Mouse (Mus musculus): ENCODE measurements around the gene Olfr1555-ps1.
"Not testable (repeated sequence)": the region's sequence is repeated elsewhere in the genome, so short reads cannot be mapped to it uniquely, and the experiment has no call there.

Gene Olfr1555-ps1

DNA sequence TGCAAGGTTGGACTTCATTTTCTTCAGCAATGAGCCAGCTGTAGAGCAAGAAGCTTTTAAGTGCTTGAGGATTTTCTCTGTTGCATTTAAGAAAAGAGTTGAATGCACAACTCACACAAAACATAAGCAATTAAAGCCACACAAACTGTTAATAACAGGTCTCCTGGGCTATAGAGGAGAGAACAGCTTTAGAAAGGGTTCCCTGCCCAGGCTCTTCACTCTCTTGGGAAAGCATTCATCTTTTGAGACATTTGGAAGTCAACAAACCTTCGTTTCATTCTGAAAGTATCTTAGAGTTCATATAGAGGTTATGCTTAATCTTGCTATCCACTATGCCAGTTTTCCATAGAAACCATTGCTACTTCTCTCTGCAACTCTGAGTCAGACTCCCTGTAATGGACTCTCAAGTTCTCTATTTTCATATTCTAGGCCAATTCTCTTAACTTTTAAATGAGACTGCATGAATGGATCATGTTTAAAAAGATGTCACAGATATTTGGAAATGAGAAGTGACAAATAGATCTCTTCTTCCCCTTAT is at the start of gene Olfr1555-ps1:
Olfr1555-ps1 (minus strand) TSS at position 51 of the 538 bp plus-strand sequence.
- in situ Hi-C loops (cut with MboI; ENCODE audit: low pct_unique_long_range_greater_than_20kb in 1 of 2, low sequenced_read_pairs in 2 of 2, unreplicated experiment in 1 of 2), result not testable (repeated sequence)

DNA sequence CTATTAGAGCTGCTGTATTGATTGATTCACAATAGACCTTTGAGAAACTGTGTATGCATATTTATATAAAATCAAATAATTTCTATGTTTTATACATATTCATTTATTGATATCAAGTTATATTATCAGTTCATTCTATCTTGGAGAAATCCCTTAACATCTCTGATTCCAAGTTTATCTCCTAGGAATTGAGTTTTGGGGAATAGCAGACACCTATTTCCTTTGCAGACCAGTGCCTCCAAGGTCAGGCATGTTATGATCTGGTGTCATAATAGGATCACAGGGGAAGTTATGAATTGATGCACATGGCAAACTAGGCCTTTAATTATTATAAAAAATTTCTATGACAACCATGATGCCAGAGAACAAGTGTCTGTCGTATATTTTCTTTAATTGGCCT is 30.4 kb upstream of the Olfr1555-ps1 start, which contains the start of gene Olfr1431:
Olfr1431 (plus strand) TSS at position 301 of the 400 bp plus-strand sequence.
- in situ Hi-C loops (cut with MboI; ENCODE audit: low pct_unique_long_range_greater_than_20kb in 1 of 2, low sequenced_read_pairs in 2 of 2, unreplicated experiment in 1 of 2), result no loop called here

DNA sequence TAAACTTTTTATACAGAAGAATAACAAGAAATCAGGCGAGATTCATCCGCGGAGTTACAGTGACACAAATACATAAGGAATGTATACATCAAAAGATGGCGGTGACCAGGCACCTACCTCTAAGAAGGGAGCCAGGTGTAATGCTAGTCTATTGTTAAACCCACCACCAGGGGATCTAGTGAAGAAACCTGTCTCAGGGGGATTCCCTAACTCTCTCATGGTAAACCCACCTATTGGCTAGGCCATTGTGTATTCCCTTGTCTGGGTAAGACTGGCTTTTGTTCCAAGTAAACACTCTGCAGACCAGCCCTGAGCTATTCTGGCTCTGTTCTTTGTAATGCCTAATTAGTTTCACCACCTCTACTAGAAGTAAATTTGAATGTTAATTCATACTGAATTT is 29.2 kb upstream of the Olfr1555-ps1 start:
- in situ Hi-C loops (cut with MboI; ENCODE audit: low pct_unique_long_range_greater_than_20kb in 1 of 2, low sequenced_read_pairs in 2 of 2, unreplicated experiment in 1 of 2), result not testable (repeated sequence)

DNA sequence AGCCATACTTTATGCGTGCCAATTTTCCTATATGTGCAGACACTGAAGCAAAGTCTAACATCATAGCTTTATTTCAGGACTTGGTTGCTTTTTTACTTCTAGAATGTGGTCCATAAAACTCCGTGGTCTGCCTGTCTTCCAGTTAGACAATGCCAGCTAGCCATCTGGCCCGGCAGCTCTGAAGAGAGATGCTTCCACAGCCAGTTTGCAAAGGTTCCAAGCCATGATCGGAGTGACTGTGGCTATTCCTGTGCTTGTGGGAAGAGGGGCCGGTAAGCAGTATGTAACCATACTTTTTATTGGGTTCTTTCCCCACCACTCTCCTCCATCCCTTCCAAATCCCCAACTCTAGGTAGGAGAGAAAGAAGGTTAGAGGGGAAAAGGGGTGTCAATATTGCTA is 5.5 kb upstream of the Olfr1555-ps1 start:
- in situ Hi-C loops (cut with MboI; ENCODE audit: low pct_unique_long_range_greater_than_20kb in 1 of 2, low sequenced_read_pairs in 2 of 2, unreplicated experiment in 1 of 2), result not testable (repeated sequence)

DNA sequence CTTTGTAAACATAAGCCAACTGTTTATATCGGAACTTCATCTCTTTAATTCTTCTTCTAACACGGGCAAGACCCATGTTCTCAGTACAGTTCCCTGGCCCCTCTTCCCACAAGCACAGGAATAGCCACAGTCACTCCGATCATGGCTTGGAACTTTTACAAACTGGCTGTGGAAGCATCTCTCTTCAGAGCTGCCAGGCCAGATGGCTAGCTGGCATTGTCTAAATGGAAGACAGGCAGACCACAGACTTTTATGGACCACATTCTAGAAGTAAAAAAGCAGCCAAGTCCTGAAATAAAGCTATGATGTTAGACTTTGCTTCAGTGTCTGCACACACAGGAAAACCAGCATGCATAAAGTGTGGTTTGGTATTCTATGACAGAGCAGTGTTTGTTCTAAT is 24.5 kb downstream of the Olfr1555-ps1 start:
- in situ Hi-C loops (cut with MboI; ENCODE audit: low pct_unique_long_range_greater_than_20kb in 1 of 2, low sequenced_read_pairs in 2 of 2, unreplicated experiment in 1 of 2), result no loop called here

DNA sequence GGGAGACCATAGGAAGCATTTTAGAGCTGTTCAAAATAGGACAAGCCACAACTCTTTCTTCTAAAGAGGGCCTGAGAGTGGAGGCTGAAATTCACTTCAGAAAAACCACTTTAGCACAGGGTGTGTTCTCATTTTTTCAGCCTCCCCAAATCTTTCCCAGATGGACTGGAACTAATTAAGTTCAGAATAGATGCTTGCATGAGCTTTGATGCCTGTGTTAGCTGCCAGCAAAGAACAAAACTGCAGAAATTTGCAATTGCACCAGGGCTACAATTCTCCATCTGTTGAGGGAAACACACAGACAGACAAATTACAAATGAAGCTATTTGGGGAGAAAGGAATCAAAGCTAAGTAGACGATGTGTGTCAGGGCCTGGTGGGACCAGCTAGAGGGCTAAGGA is 26.6 kb downstream of the Olfr1555-ps1 start:
- in situ Hi-C loops (cut with MboI; ENCODE audit: low pct_unique_long_range_greater_than_20kb in 1 of 2, low sequenced_read_pairs in 2 of 2, unreplicated experiment in 1 of 2), result no loop called here

DNA sequence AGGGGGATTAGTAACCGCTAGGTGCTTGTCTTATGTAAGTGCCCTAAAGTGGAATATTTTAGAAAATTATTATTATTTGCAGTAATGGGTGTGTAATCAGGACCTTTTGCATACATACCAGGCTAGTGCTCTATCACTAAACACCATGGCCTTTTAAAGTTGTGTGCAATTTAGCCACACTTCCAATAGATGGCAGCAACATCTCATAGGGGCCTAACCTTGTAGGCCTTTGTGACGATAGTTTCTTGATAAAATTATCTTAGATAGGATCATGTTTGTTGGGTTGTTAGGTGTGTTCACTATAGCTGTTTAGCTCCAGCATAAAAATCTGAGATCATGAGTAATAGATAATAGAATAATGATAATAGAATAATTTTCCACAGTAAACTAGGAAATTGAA is 35.6 kb downstream of the Olfr1555-ps1 start:
- in situ Hi-C loops (cut with MboI; ENCODE audit: low pct_unique_long_range_greater_than_20kb in 1 of 2, low sequenced_read_pairs in 2 of 2, unreplicated experiment in 1 of 2), result loop anchor here (5.0 to 10.0 kb wide), 2 partner anchors 281 to 288 kb away; partner anchors contain the start of gene Olfr1441 (in 1 of the 2)

DNA sequence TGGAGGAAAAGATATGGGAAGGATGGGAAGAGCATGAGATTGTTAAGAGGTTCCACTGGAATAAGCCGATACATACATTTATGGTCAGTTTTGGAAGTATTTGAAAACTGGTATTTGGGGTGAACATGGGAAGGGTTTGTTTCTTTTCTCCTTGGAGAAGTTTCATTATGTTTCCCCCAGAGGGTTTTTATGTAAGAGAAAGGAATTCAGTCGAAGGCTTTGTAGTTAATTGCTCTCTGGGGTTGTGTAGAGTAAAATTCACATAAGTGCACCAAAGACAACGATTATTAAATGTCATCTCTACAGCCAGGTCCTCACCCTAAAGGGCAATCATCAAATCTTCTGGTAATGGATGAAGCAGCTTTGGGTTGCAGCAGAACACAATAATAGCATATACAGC is 46.8 kb downstream of the Olfr1555-ps1 start, which contains the start of gene Olfr76:
Olfr76 (minus strand) TSS at position 101 of the 400 bp plus-strand sequence.
- in situ Hi-C loops (cut with MboI; ENCODE audit: low pct_unique_long_range_greater_than_20kb in 1 of 2, low sequenced_read_pairs in 2 of 2, unreplicated experiment in 1 of 2), result no loop called here

DNA sequence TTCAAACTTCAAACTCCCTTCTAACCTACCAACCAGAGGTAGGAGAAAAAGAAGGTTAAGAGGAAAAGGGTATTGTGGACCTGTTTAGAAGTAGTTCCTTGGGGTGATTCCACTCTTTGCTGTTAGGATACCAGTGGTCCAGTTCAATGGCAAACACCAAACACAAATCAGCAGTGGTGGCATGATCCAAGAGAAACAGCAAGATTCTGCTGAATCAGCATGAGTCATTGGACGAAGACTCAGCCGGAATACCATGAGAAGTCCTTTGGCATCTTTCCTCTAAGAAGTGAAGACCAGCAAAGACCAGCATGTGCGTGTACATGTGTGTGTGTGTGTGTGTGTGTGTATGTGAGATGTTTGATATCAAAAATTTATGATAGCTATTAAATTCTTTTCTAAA is 53.4 kb downstream of the Olfr1555-ps1 start:
- in situ Hi-C loops (cut with MboI; ENCODE audit: low pct_unique_long_range_greater_than_20kb in 1 of 2, low sequenced_read_pairs in 2 of 2, unreplicated experiment in 1 of 2), result no loop called here

DNA sequence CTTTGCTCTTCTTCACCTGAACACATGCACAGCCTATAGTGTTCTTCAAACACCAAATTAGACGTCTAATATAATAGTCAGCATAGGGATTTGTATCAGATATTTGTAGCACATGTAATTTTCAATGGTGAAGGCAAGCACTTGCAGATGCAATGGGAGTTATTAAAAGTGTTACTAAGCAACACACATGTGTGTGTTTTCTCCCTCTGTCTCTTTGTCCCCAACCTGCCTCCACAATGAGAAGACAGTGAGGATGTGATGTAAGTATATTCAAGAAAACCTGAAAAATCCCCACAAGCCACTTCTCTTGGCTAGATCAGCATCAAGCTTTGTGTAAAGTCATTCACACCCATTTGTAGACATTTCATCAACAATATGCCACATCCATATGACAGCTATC is 54.1 kb downstream of the Olfr1555-ps1 start, which contains the start of gene Olfr1428:
Olfr1428 (minus strand) TSS at position 101 of the 400 bp plus-strand sequence.
- in situ Hi-C loops (cut with MboI; ENCODE audit: low pct_unique_long_range_greater_than_20kb in 1 of 2, low sequenced_read_pairs in 2 of 2, unreplicated experiment in 1 of 2), result no loop called here

Data from mouse embryonic stem cell (cell line).